Mouse (Mus musculus) liver, adult 2 months (tissue): ENCODE data around the gene Clip4.

ENCODE experiments used
- CTCF ChIP-seq: fragments of 200-500 bp; IDR thresholded peaks from 2 replicates; pipeline ENCODE4 v1.5.1; 2011; ENCODE audit warnings: low read depth, low read length, control low read depth
- POLR2A ChIP-seq: fragments of 200-500 bp; IDR thresholded peaks from 2 replicates; pipeline ENCODE4 v1.6.1; 2011; ENCODE audit warnings: low read length, control low read depth; ENCODE audit not compliant: insufficient read depth; ENCODE audit errors: extremely low read depth

GRCm38 (mm10) chr17:71769564-71769963 is 1.3 kb downstream of the Clip4 start:
- TF ChIP-seq POLR2A (no peak), CTCF (no peak)
